13 mouse cellular contexts compared by ENCODE assay signal in the genomic region with DNA sequence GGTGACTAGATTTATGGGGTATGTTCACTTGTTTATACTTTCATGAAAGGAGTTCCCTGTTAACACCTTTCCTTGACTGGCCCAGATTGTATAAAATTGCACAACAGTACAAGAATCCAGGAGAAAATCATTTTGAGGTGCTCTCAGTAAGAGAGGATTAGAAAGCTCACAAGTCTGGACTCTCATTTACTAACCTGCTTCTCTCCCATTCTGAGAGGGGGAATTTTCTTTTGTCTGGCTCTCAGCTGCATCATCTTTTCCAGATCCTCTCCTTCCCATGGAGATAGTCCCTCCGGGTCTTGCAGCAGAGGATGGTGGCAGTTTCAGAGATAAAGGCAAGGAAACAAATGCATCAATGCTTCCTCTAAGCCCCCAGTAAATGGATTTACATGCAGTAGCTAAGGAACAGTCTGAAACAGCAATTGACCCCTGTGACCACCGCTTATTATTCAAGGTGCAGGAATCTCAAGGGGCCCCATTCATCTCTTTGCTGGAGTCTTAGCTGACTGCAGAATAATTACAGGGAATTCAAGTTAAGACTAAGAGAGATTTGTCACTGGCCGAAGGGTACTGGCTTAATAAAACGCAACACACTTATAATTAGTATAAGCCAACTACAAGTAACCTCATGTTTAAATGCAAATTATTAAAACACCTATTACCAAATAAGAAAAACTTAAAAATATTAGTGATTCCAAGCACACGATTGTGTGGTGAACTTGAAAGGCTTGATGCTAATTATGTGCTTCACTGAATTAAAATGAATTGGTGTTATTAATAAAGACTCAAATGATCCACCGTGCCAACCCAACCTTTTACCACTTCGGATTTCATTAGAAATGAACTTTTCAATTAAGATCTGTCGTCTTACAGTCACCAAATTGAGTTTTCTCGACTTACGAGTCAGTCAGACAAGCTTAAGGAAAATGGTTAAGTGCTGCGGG.
DNase-seq lines count a peak whose midpoint lies in the region; ATAC-seq and TF ChIP-seq lines count a peak whose summit lies in the region.
"Had no signal": no experiment of that assay in that cellular context is flagged by ENCODE, and none has a peak within 500 bp of the region (broad histone marks: within the 10 kb centered on the region; RNA-seq: fewer than 3 reads in every experiment).

No protein-coding gene starts in this region.

- no peak for ATAC-seq in hindbrain, postnatal 0 days
- ATAC-seq in hindbrain, embryonic 11.5 days (ENCODE audit: low FRiP score), result peak; percentile 87
- peak; percentile 68; the same call in 1 of the 2 replicates for ATAC-seq in midbrain, embryonic 14.5 days (ENCODE audit: low FRiP score, low TSS enrichment)
- no peak for ATAC-seq in granulocyte monocyte progenitor cell, adult 5-6 weeks (replicated peaks; ENCODE audit: poor library complexity, severe bottlenecking)

- peak overlapping the region; percentile 70 for H3K27ac ChIP-seq in hindbrain, embryonic 10.5 days
- H3K27ac ChIP-seq in hindbrain, postnatal 0 days, result no peak overlapping the region
- H3K27ac ChIP-seq in hindbrain, embryonic 11.5 days (ENCODE audit: low read depth, low read length), result 0 out of 2 replicates have a peak overlapping the region, but pooled peaks have one; percentile 11
- H3K27ac ChIP-seq in midbrain, embryonic 14.5 days (replicated peaks; ENCODE audit: low read depth, low read length), result peak overlapping the region; percentile 70
- H3K27ac ChIP-seq: embryonic facial prominence, embryonic 13.5 days had no signal

- no peak overlapping the region for H3K4me2 ChIP-seq in hindbrain, postnatal 0 days (ENCODE audit: low read depth, low read length)
- no peak overlapping the region for H3K4me2 ChIP-seq in hindbrain, embryonic 11.5 days (replicated peaks; ENCODE audit: low read depth, low read length)
- peak overlapping the region; percentile 19; the same call in 1 of the 2 replicates for H3K4me2 ChIP-seq in midbrain, embryonic 14.5 days (ENCODE audit: low read length)
- H3K4me2 ChIP-seq: embryonic facial prominence, embryonic 13.5 days had no signal

- no peak overlapping the region for H3K9ac ChIP-seq in hindbrain, postnatal 0 days (replicated peaks; ENCODE audit: low read length)
- no peak overlapping the region for H3K9ac ChIP-seq in hindbrain, embryonic 11.5 days (ENCODE audit: low read depth, low read length)
- H3K9ac ChIP-seq in midbrain, embryonic 14.5 days (replicated peaks; ENCODE audit: low read length), result 0 out of 2 replicates have a peak overlapping the region, but pooled peaks have one; percentile 26
- H3K9ac ChIP-seq: embryonic facial prominence, embryonic 13.5 days had no signal

- TF ChIP-seq CTCF in hindbrain, postnatal 0 days (IDR thresholded peaks at IDR 0.05; ENCODE audit: low read depth), result no peak

- H3K4me1 ChIP-seq in hindbrain, embryonic 10.5 days (replicated peaks), result peaks cover 12% of the 10 kb centered on the region
- H3K4me1 ChIP-seq in hindbrain, postnatal 0 days (ENCODE audit: insufficient read depth, low read length), result no peaks in the 10 kb centered on the region
- H3K4me1 ChIP-seq in hindbrain, embryonic 11.5 days (replicated peaks; ENCODE audit: control insufficient read depth, insufficient read depth, low read length), result peaks cover 2% of the 10 kb centered on the region; the same call in 1 of the 2 replicates
- H3K4me1 ChIP-seq in midbrain, embryonic 14.5 days (ENCODE audit: control insufficient read depth, insufficient read depth, low read length), result peaks cover 16% of the 10 kb centered on the region
- H3K4me1 ChIP-seq: embryonic facial prominence, embryonic 13.5 days had no signal

- H3K9me3 ChIP-seq in hindbrain, embryonic 10.5 days, result no peaks in the 10 kb centered on the region
- H3K9me3 ChIP-seq in hindbrain, postnatal 0 days (ENCODE audit: low read length), result no peaks in the 10 kb centered on the region
- H3K9me3 ChIP-seq in hindbrain, embryonic 11.5 days (ENCODE audit: control insufficient read depth, low read length), result no peaks in the 10 kb centered on the region
- H3K9me3 ChIP-seq in midbrain, embryonic 14.5 days (ENCODE audit: control insufficient read depth, low read length), result no peaks in the 10 kb centered on the region
- H3K9me3 ChIP-seq: embryonic facial prominence, embryonic 13.5 days had no signal

- H3K36me3 ChIP-seq in hindbrain, embryonic 10.5 days, result no peaks in the 10 kb centered on the region
- H3K36me3 ChIP-seq in hindbrain, postnatal 0 days (ENCODE audit: insufficient read depth, low read length), result no peaks in the 10 kb centered on the region
- no peaks in the 10 kb centered on the region for H3K36me3 ChIP-seq in hindbrain, embryonic 11.5 days (ENCODE audit: control insufficient read depth, insufficient read depth, low read length)
- H3K36me3 ChIP-seq in midbrain, embryonic 14.5 days (ENCODE audit: control insufficient read depth, insufficient read depth, low read length), result no peaks in the 10 kb centered on the region
- H3K36me3 ChIP-seq: embryonic facial prominence, embryonic 13.5 days had no signal

- DNase-seq in hindbrain, embryonic 10.5 days (ENCODE audit: low spot score), result peak; percentile 29
- no peak for DNase-seq in hindbrain, postnatal 0 days (ENCODE audit: low spot score)
- peak; percentile 62 for DNase-seq in hindbrain, embryonic 11.5 days (ENCODE audit: low spot score)
- peak; percentile 78 for DNase-seq in midbrain, embryonic 14.5 days
- DNase-seq in cerebellum, postnatal 25 days, result no peak
- DNase-seq in frontal cortex, postnatal 10 days (ENCODE audit: low spot score in 2 of 2), result no peak
- DNase-seq in T-cell, adult 2 months (ENCODE audit: low spot score), result no peak
- DNase-seq: adrenal gland, adult 2 months; kidney, adult 18-20 months; lung, postnatal 14 days had no signal

- H3K4me3 ChIP-seq in hindbrain, embryonic 10.5 days, result no peak overlapping the region
- H3K4me3 ChIP-seq in hindbrain, postnatal 0 days (ENCODE audit: low read length), result no peak overlapping the region
- no peak overlapping the region for H3K4me3 ChIP-seq in hindbrain, embryonic 11.5 days (ENCODE audit: low read depth, low read length)
- no peak overlapping the region for H3K4me3 ChIP-seq in midbrain, embryonic 14.5 days (replicated peaks; ENCODE audit: low read depth, low read length)
- H3K4me3 ChIP-seq: embryonic facial prominence, embryonic 13.5 days; myocyte had no signal

- H3K27me3 ChIP-seq in hindbrain, embryonic 10.5 days (ENCODE audit: insufficient read depth, poor library complexity, severe bottlenecking), result no peaks in the 10 kb centered on the region
- no peaks in the 10 kb centered on the region for H3K27me3 ChIP-seq in hindbrain, postnatal 0 days (ENCODE audit: insufficient read depth, low read length)
- H3K27me3 ChIP-seq in hindbrain, embryonic 11.5 days (ENCODE audit: control insufficient read depth, insufficient read depth, low read length), result no peaks in the 10 kb centered on the region
- H3K27me3 ChIP-seq in midbrain, embryonic 14.5 days (ENCODE audit: control insufficient read depth, insufficient read depth, low read length), result no peaks in the 10 kb centered on the region
- H3K27me3 ChIP-seq: embryonic facial prominence, embryonic 13.5 days had no signal

- 47% methylated on average over 11 of the region's 11 CpGs for WGBS in hindbrain, embryonic 10.5 days
- WGBS in hindbrain, postnatal 0 days, result 17% methylated on average over 11 of the region's 11 CpGs
- WGBS in hindbrain, embryonic 11.5 days, result 40% methylated on average over 11 of the region's 11 CpGs
- WGBS in midbrain, embryonic 14.5 days, result 5% methylated on average over 11 of the region's 11 CpGs

Comparison
In these comparisons a context has a peak if more than half of its experiments do, and no peak if none do; other contexts are left out.
1. DNase-seq: peak in hindbrain, embryonic 10.5 days (single experiment), hindbrain, embryonic 11.5 days (single experiment) and midbrain, embryonic 14.5 days (single experiment); none in hindbrain, postnatal 0 days (single experiment), cerebellum, postnatal 25 days (0 of 2), frontal cortex, postnatal 10 days (0 of 2) and T-cell, adult 2 months (single experiment).
2. ATAC-seq: peak in hindbrain, embryonic 11.5 days (single experiment) and midbrain, embryonic 14.5 days (single experiment); none in hindbrain, postnatal 0 days (single experiment) and granulocyte monocyte progenitor cell, adult 5-6 weeks (single experiment).